Mouse (Mus musculus) heart, postnatal 0 days (tissue): ENCODE measurements around the gene Brat1. TPM values are rescaled to one million over a fixed set of nuclear protein-coding genes. Genes with fewer than 3 reads are reported as not detected.

Experiments
- ATAC-seq: fragments of 200-750 bp; cut with Nextera tagmentation; 2 replicates; pipeline ENCODE4 v1.8.0; 2017; ENCODE audit warnings: low read depth, moderate number of reproducible peaks, moderate library complexity; ENCODE audit not compliant: insufficient read depth
- DNase-seq: peaks from one replicate; pipeline ENCODE4 v3.0.0-alpha.2; 2016; ENCODE audit warnings: low spot score
- H3K27ac ChIP-seq: fragments of 300-500 bp; sonication (generic); 2 replicates; pipeline ENCODE4 v1.5.1; 2014; ENCODE audit warnings: low read depth, mild to moderate bottlenecking
- H3K27me3 ChIP-seq: fragments of 300-500 bp; sonication (generic); 2 replicates; pipeline ENCODE4 v1.6.1; 2014; ENCODE audit warnings: low read length, mixed read lengths; ENCODE audit not compliant: control insufficient read depth, insufficient read depth
- H3K36me3 ChIP-seq: fragments of 300-500 bp; sonication (generic); replicated peaks from 2 replicates; pipeline ENCODE4 v1.6.1; 2014; ENCODE audit warnings: low read length, mixed read lengths; ENCODE audit not compliant: control insufficient read depth, insufficient read depth
- H3K4me1 ChIP-seq: fragments of 300-500 bp; sonication (generic); 2 replicates; pipeline ENCODE4 v1.6.1; 2014; ENCODE audit warnings: antibody characterized with exemption; ENCODE audit not compliant: control insufficient read depth, insufficient read depth
- H3K4me2 ChIP-seq: fragments of 300-500 bp; sonication (generic); 2 replicates; pipeline ENCODE4 v1.6.1; 2014; ENCODE audit warnings: low read depth, mild to moderate bottlenecking, low read length, moderate library complexity
- H3K4me3 ChIP-seq: fragments of 300-500 bp; sonication (generic); 2 replicates; pipeline ENCODE4 v1.5.1; 2014; ENCODE audit warnings: low read depth, low read length
- H3K9ac ChIP-seq: fragments of 300-500 bp; sonication (generic); replicated peaks from 2 replicates; pipeline ENCODE4 v1.6.1; 2014; ENCODE audit warnings: low read depth, low read length, mixed read lengths
- H3K9me3 ChIP-seq: fragments of 300-500 bp; sonication (generic); replicated peaks from 2 replicates; pipeline ENCODE4 v1.6.1; 2016; ENCODE audit warnings: low read length; ENCODE audit not compliant: control insufficient read depth
- CTCF ChIP-seq: IDR thresholded peaks from 2 replicates; pipeline ENCODE4 v1.5.1; 2016; ENCODE audit warnings: antibody characterized with exemption, control low read depth, low read depth
- EP300 ChIP-seq: IDR thresholded peaks from 2 replicates; pipeline ENCODE4 v1.6.1; 2016; ENCODE audit warnings: antibody characterized with exemption, low read depth
- WGBS: fragments of 180-500 bp; shearing (Covaris S2); extraction: QIAGEN DNeasy Blood & Tissue Kit; methylation state at CpG from one replicate; pipeline ENCODE4 v1.1.7; 2014; 5-methylcytosine and 5-hydroxymethylcytosine counted together
- polyA plus RNA-seq: library from polyadenylated mRNA; unstranded; fragments of >200 nt; fragmentation: Nextera tagmentation; extraction: Ambion mirVana; gene quantifications from 2 replicates; pipeline ENCODE4 v1.2.1, GENCODE M21; 2015
- total RNA-seq: library from RNA; depleted of rRNA; stranded (reverse); fragments of >200 nt; gene quantifications from 2 replicates; pipeline ENCODE4 v1.2.3, GENCODE M21; 2014; ENCODE audit warnings: low replicate concordance

The Brat1 gene
- total and polyA plus RNA-seq, 2 experiments from 2014 or later = 9.5 to 25.0 TPM

GRCm38 (mm10) chr5:140758864-140759263, 54.1 kb downstream of the Brat1 start:
- H3K4me1 ChIP-seq = peaks cover 14% of the 10 kb centered on the region
- H3K4me3 ChIP-seq = no peak overlapping the region
- no peak overlapping the region for H3K27ac ChIP-seq
- no peak overlapping the region for H3K9ac ChIP-seq
- 81% methylated on average over 8 of the region's 8 CpGs for WGBS
- no peak overlapping the region for H3K4me2 ChIP-seq
- no peak for DNase-seq
- no peaks in the 10 kb centered on the region for H3K9me3 ChIP-seq
- no peaks in the 10 kb centered on the region for H3K27me3 ChIP-seq
- peaks cover 50% of the 10 kb centered on the region for H3K36me3 ChIP-seq
- TF ChIP-seq CTCF (no peak), EP300 (no peak)
- ATAC-seq = no peak

- Histone ChIP-seq H3K9ac (no peak overlapping the region), H3K27me3 (no peaks in the 10 kb centered on the region), H3K4me1 (peaks cover 33% of the 10 kb centered on the region), H3K27ac (no peak overlapping the region), H3K4me2 (no peak overlapping the region), H3K9me3 (no peaks in the 10 kb centered on the region), H3K36me3 (peaks cover 49% of the 10 kb centered on the region), H3K4me3 (no peak overlapping the region)
- DNase-seq = no peak
- no peak for TF ChIP-seq CTCF
- no peak for TF ChIP-seq EP300
- no peak for ATAC-seq
- WGBS = 84% methylated on average over 4 of the region's 4 CpGs
These were observed 57.7 kb downstream of the Brat1 start for GRCm38 (mm10) chr5:140762540-140762939.

- DNase-seq (peak; percentile 50), ATAC-seq (peak; percentile 51; the same call in 1 of the 2 replicates)
- no peak for TF ChIP-seq EP300
- TF ChIP-seq CTCF = no peak
- Histone ChIP-seq H3K27me3 (no peaks in the 10 kb centered on the region), H3K4me3 (no peak overlapping the region), H3K36me3 (peaks cover 26% of the 10 kb centered on the region), H3K9ac (no peak overlapping the region), H3K27ac (peak overlapping the region; percentile 86), H3K4me2 (no peak overlapping the region), H3K4me1 (peaks cover 50% of the 10 kb centered on the region), H3K9me3 (no peaks in the 10 kb centered on the region)
- WGBS = 47% methylated on average over 6 of the region's 6 CpGs
These were observed 60.3 kb downstream of the Brat1 start for GRCm38 (mm10) chr5:140764921-140765613.

- WGBS = 78% methylated on average over 4 of the region's 4 CpGs
- Histone ChIP-seq H3K9ac (no peak overlapping the region), H3K27me3 (no peaks in the 10 kb centered on the region), H3K4me1 (peaks cover 51% of the 10 kb centered on the region), H3K27ac (peak overlapping the region; percentile 98), H3K4me2 (no peak overlapping the region), H3K36me3 (peaks cover 11% of the 10 kb centered on the region; the same call in 1 of the 2 replicates), H3K9me3 (no peaks in the 10 kb centered on the region), H3K4me3 (no peak overlapping the region)
- DNase-seq (no peak), ATAC-seq (no peak)
- TF ChIP-seq CTCF (no peak), EP300 (no peak)
These were observed 61.8 kb downstream of the Brat1 start for GRCm38 (mm10) chr5:140766566-140766965.

- 7% methylated on average over 9 of the region's 9 CpGs for WGBS
- no peaks in the 10 kb centered on the region for H3K36me3 ChIP-seq
- no peak overlapping the region for H3K4me3 ChIP-seq
- H3K9me3 ChIP-seq = no peaks in the 10 kb centered on the region
- H3K4me2 ChIP-seq = peak overlapping the region; percentile 18; the same call in 1 of the 2 replicates
- no peaks in the 10 kb centered on the region for H3K27me3 ChIP-seq
- ATAC-seq = peak; percentile 85
- DNase-seq = peak; percentile 84
- peak overlapping the region; percentile 46 for H3K9ac ChIP-seq
- TF ChIP-seq CTCF = no peak
- TF ChIP-seq EP300 = peak; percentile 67; the same call in 1 of the 2 replicates
- peak overlapping the region; percentile 98 for H3K27ac ChIP-seq
- peaks cover 59% of the 10 kb centered on the region for H3K4me1 ChIP-seq
These were observed 62.9 kb downstream of the Brat1 start for GRCm38 (mm10) chr5:140767704-140768141.
